Mouse (Mus musculus) embryonic facial prominence, embryonic 10.5 days (tissue): ENCODE measurements around the gene Cdk5rap1. TPM values are rescaled to one million over a fixed set of nuclear protein-coding genes. Genes with fewer than 3 reads are reported as not detected.
A peak's percentile ranks its signal among the peaks of the same experiment; 100 is the strongest.
"Not testable (repeated sequence)": the region's sequence is repeated elsewhere in the genome, so short reads cannot be mapped to it uniquely, and the experiment has no call there.

Experiments used
- DNase-seq: peaks from one replicate; pipeline ENCODE4 v3.0.0-alpha.2; 2017; ENCODE audit warnings: low spot score
- H3K27ac ChIP-seq: fragments of 300-500 bp; sonication (generic); replicated peaks from 2 replicates; pipeline ENCODE4 v1.5.1; 2016; ENCODE audit warnings: mild to moderate bottlenecking
- H3K27me3 ChIP-seq: fragments of 300-500 bp; sonication (generic); replicated peaks from 2 replicates; pipeline ENCODE4 v1.6.1; 2016; ENCODE audit warnings: low read depth, mild to moderate bottlenecking; ENCODE audit not compliant: poor library complexity, severe bottlenecking
- H3K36me3 ChIP-seq: fragments of 300-500 bp; sonication (generic); replicated peaks from 2 replicates; pipeline ENCODE4 v1.6.1; 2016; ENCODE audit warnings: mild to moderate bottlenecking, moderate library complexity
- H3K4me1 ChIP-seq: fragments of 300-500 bp; sonication (generic); 2 replicates; pipeline ENCODE4 v1.6.1; 2016
- H3K4me3 ChIP-seq: fragments of 300-500 bp; sonication (generic); 2 replicates; pipeline ENCODE4 v1.5.1; 2016; ENCODE audit warnings: mild to moderate bottlenecking, moderate library complexity
- H3K9me3 ChIP-seq: fragments of 300-500 bp; sonication (generic); 2 replicates; pipeline ENCODE4 v1.6.1; 2016; ENCODE audit warnings: mild to moderate bottlenecking
- WGBS: fragments of 180-500 bp; shearing (Covaris S2); methylation state at CpG from one replicate; pipeline ENCODE4 v1.1.7; 2016; 5-methylcytosine and 5-hydroxymethylcytosine counted together
- polyA plus RNA-seq: library from polyadenylated mRNA; unstranded; fragments of >200 nt; fragmentation: Nextera tagmentation; extraction: Ambion mirVana; gene quantifications from 2 replicates; pipeline ENCODE4 v1.2.1, GENCODE M21; 2016

Cdk5rap1 gene
- polyA plus RNA-seq, 1 experiment from 2014 or later: 15.8 TPM

DNA sequence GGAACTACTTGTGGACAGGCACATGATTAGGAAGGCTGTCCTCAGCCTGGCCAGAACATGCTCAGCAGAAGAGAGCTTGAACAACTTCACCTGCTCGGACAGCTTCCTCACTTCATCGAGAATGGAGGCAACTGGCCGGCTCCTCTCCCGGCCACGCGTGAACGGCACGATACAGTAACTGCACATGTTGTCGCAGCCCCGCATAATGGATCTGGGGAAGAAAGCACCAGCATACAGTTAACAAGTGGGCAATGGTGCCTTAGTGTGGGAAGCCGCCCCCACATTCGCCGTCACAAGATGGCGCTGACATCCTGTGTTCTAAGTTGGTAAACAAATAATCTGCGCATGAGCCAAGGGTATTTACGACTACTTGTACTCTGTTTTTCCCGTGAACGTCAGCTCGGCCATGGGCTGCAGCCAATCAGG is 18.8 kb downstream of the Cdk5rap1 start:
- H3K4me1 ChIP-seq, H3K9me3 ChIP-seq, H3K27me3 ChIP-seq: not testable (repeated sequence)
- WGBS: 69% methylated on average over 16 of the region's 19 CpGs
- peaks cover 37% of the 10 kb centered on the region for H3K36me3 ChIP-seq
- peak; percentile 42 for DNase-seq
- peak overlapping the region; percentile 73 for H3K27ac ChIP-seq
- H3K4me3 ChIP-seq: peak overlapping the region; percentile 52

- no peak overlapping the region for H3K4me3 ChIP-seq
- H3K36me3 ChIP-seq: peaks cover 77% of the 10 kb centered on the region
- 93% methylated on average over 3 of the region's 3 CpGs for WGBS
- no peaks in the 10 kb centered on the region for H3K27me3 ChIP-seq
- no peak for DNase-seq
- no peaks in the 10 kb centered on the region for H3K4me1 ChIP-seq
- no peak overlapping the region for H3K27ac ChIP-seq
- no peaks in the 10 kb centered on the region for H3K9me3 ChIP-seq
Observed at GRCm38 (mm10) chr2:154348152-154348551, 24.7 kb downstream of the Cdk5rap1 start.

DNA sequence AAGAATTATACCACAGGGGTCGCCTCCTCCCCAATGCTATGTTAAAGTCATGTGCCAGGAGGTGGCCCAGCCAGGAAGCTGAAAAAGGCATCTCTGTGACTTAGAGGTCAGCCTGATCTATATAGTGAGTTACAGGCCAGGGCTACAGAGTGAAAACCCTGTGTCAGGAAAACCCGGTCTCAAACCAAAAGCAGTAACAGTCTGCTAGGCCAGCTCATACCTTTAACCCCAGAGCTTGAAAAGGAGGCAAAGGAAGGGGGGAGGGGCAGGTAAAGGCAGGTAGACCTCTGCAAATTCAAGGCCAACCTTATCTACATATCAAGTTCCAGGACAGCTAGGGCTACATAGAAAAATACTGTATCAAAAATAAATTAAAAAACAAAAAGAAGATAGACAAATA is 33.5 kb downstream of the Cdk5rap1 start:
- Histone ChIP-seq H3K27ac (no peak overlapping the region), H3K9me3 (no peaks in the 10 kb centered on the region), H3K27me3 (no peaks in the 10 kb centered on the region), H3K36me3 (peaks cover 33% of the 10 kb centered on the region), H3K4me1 (no peaks in the 10 kb centered on the region), H3K4me3 (no peak overlapping the region)
- WGBS: 78% methylated on average over 2 of the region's 2 CpGs
- no peak for DNase-seq

DNA sequence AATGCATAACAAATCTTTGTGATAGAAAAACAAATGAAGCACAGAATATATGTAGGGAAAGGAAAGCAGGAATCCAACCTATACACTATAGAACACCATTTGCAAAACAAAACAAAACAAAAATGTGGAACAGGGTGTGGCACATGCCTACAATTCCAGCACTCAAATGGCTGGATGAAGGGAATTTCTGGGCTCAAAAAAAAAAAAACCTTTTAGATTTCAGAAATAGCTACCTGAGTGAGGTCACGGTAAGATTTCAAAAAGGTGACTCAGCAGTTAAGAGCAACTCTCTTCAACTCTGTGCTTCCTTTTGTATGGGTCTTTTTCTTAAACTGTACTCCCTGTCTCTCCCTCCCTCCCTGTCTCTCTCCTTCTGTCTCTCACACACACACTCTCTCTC is 34.6 kb downstream of the Cdk5rap1 start:
- DNase-seq: no peak
- no peaks in the 10 kb centered on the region for H3K9me3 ChIP-seq
- no peaks in the 10 kb centered on the region for H3K4me1 ChIP-seq
- 74% methylated on average over 1 of the region's 1 CpGs for WGBS
- no peak overlapping the region for H3K27ac ChIP-seq
- H3K27me3 ChIP-seq: no peaks in the 10 kb centered on the region
- peaks cover 28% of the 10 kb centered on the region for H3K36me3 ChIP-seq
- H3K4me3 ChIP-seq: no peak overlapping the region

DNA sequence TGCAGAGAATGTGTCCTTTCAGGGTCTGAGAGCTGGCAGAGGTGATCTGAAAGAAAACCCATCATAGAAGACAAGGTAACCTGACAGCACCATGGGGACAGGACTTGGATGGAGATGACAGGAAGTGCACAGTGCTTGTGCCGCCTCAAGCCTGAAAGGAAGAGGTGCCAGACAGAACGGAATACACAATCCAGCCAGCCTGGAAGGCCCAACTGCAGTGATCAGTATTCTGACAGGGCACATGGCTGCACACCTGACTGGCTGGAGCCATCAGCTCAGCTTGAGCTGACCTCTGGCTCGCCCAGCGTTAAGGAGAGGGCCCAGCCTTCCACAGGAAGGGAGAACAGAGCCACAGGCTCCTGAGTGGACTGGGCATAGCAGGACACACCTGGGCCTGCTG is 37.2 kb downstream of the Cdk5rap1 start:
- no peak for DNase-seq
- peaks cover 8% of the 10 kb centered on the region for H3K36me3 ChIP-seq
- no peak overlapping the region for H3K4me3 ChIP-seq
- no peaks in the 10 kb centered on the region for H3K4me1 ChIP-seq
- no peaks in the 10 kb centered on the region for H3K9me3 ChIP-seq
- H3K27ac ChIP-seq: no peak overlapping the region
- 67% methylated on average over 4 of the region's 4 CpGs for WGBS
- no peaks in the 10 kb centered on the region for H3K27me3 ChIP-seq

GRCm38 (mm10) chr2:154326852-154327251 is 46.0 kb downstream of the Cdk5rap1 start:
- no peaks in the 10 kb centered on the region for H3K4me1 ChIP-seq
- WGBS: 87% methylated on average over 3 of the region's 3 CpGs
- DNase-seq: no peak

GRCm38 (mm10) chr2:154313771-154314170 is 59.0 kb downstream of the Cdk5rap1 start:
- H3K9me3 ChIP-seq, H3K4me1 ChIP-seq, H3K36me3 ChIP-seq, H3K4me3 ChIP-seq, DNase-seq, H3K27me3 ChIP-seq, H3K27ac ChIP-seq: not testable (repeated sequence)
- 75% methylated on average over 5 of the region's 5 CpGs for WGBS

More at GRCm38 (mm10) chr2:154326852-154327251, 46.0 kb downstream of the Cdk5rap1 start:
- Histone ChIP-seq H3K27ac (no peak overlapping the region), H3K27me3 (no peaks in the 10 kb centered on the region), H3K9me3 (no peaks in the 10 kb centered on the region), H3K36me3 (no peaks in the 10 kb centered on the region), H3K4me3 (no peak overlapping the region)

DNA sequence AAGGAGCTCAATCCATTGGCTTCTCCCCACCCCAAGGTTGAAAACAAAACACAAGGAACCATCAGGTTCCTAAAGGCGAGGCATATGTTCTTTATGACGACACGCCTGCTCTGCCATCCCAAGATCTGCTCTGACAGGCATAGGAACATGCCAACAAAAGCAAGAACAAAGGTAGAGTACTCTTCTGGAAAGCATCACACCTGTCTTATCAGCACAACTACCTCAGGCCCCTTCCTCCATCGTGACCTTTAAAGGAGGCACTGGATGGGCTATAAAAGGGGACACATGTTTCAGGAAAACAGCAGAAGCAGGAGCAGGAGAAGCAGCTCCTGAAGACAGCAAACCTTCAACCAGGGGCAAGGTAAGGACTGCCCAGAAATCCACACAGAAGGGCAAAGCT is 65.9 kb downstream of the Cdk5rap1 start, which contains the start of gene Bpifb9b:
Gene Bpifb9b, plus strand, starts transcription at position 301 of the 400 bp plus-strand sequence.
- H3K27ac ChIP-seq, H3K4me3 ChIP-seq, H3K27me3 ChIP-seq, H3K4me1 ChIP-seq, H3K36me3 ChIP-seq, H3K9me3 ChIP-seq, DNase-seq: not testable (repeated sequence)
- WGBS: 84% methylated on average over 4 of the region's 4 CpGs

DNA sequence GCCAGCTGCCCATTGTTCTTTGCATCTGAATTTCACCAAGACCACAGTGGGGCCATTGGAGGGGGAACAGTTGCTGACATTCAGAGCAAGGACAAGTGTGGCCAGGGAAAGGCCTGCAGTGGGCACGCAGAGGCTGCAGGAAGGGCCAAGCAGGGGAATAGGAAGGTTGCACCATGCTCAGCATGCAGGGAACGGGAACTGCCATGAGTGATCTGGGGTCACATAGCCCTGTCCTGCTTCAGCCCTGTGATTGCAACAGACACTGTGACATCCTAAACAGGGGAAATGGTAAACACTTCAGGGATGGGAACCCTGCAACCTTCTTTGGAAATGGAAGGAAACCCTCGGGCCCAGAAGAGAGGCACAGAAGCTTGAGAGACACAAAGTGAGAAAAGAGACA is 68.2 kb downstream of the Cdk5rap1 start:
- not testable (repeated sequence) for H3K4me3 ChIP-seq, H3K9me3 ChIP-seq, H3K4me1 ChIP-seq, H3K36me3 ChIP-seq, DNase-seq, H3K27ac ChIP-seq, H3K27me3 ChIP-seq
- WGBS: 89% methylated on average over 1 of the region's 3 CpGs

GRCm38 (mm10) chr2:154301763-154302162 is 71.0 kb downstream of the Cdk5rap1 start:
- no peak for DNase-seq
- Histone ChIP-seq H3K9me3 (no peaks in the 10 kb centered on the region), H3K27ac (no peak overlapping the region), H3K4me3 (no peak overlapping the region), H3K27me3 (no peaks in the 10 kb centered on the region), H3K36me3 (no peaks in the 10 kb centered on the region), H3K4me1 (no peaks in the 10 kb centered on the region)
- WGBS: 76% methylated on average over 3 of the region's 3 CpGs

GRCm38 (mm10) chr2:154300496-154300895 is 72.3 kb downstream of the Cdk5rap1 start:
- DNase-seq: peak; percentile 81
- no peak overlapping the region for H3K27ac ChIP-seq
- no peaks in the 10 kb centered on the region for H3K27me3 ChIP-seq
- WGBS: 10% methylated on average over 1 of the region's 1 CpGs
- no peak overlapping the region for H3K4me3 ChIP-seq
- H3K36me3 ChIP-seq: no peaks in the 10 kb centered on the region
- no peaks in the 10 kb centered on the region for H3K4me1 ChIP-seq
- H3K9me3 ChIP-seq: no peaks in the 10 kb centered on the region

DNA sequence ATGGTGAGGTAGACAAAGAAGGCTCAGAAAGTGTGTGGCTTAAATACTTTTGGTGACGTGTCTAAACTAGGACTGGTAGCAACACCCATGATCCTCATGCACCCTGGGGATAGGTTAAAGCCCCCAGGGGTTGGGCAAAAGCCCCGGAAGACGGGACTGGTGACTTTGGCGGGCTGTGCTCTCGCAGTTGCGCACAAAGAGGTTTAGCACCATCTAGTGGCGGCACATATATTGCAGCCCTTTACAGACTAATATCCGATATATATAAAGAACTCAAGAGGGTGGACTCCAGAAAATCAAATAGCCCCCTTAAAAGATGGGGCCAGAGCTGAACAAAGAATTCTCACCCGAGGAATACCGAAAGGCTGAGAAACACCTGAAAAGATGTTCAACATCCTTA is 78.1 kb downstream of the Cdk5rap1 start:
- not testable (repeated sequence) for H3K4me3 ChIP-seq, H3K4me1 ChIP-seq, H3K36me3 ChIP-seq, H3K9me3 ChIP-seq, H3K27ac ChIP-seq, H3K27me3 ChIP-seq
- WGBS: 3% methylated on average over 10 of the region's 10 CpGs
- peak; percentile 60 for DNase-seq

GRCm38 (mm10) chr2:154292833-154293232 is 80.0 kb downstream of the Cdk5rap1 start:
- H3K36me3 ChIP-seq: no peaks in the 10 kb centered on the region
- H3K4me1 ChIP-seq: no peaks in the 10 kb centered on the region
- H3K4me3 ChIP-seq: no peak overlapping the region
- H3K27me3 ChIP-seq: no peaks in the 10 kb centered on the region
- DNase-seq: no peak
- H3K27ac ChIP-seq: no peak overlapping the region
- H3K9me3 ChIP-seq: no peaks in the 10 kb centered on the region
- 78% methylated on average over 1 of the region's 1 CpGs for WGBS

DNA sequence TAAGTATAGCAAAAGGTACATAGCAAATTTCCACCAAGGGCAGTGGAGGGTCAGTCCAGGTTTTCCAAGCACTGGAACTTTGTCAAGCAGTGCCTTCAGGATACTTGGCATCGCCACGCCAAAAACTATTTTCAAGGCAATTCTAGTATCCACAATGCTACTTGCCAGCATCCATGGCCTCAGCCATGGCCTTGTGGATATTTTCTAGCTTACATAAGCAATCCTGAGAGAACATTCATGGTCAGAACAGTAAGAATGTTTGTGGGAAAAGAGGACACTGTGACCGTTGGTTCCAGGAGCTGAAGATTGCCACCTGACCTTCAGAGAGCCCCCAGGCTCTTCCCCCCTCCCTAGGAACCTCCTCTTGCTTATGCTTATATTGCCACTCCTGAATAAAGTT is 80.9 kb downstream of the Cdk5rap1 start:
- H3K9me3 ChIP-seq, H3K36me3 ChIP-seq, H3K27ac ChIP-seq, H3K4me3 ChIP-seq, H3K4me1 ChIP-seq, H3K27me3 ChIP-seq, DNase-seq: not testable (repeated sequence)
- 86% methylated on average over 3 of the region's 3 CpGs for WGBS
